Comparison of ENCODE assay signal across 8 mouse cellular contexts in the genomic region with DNA sequence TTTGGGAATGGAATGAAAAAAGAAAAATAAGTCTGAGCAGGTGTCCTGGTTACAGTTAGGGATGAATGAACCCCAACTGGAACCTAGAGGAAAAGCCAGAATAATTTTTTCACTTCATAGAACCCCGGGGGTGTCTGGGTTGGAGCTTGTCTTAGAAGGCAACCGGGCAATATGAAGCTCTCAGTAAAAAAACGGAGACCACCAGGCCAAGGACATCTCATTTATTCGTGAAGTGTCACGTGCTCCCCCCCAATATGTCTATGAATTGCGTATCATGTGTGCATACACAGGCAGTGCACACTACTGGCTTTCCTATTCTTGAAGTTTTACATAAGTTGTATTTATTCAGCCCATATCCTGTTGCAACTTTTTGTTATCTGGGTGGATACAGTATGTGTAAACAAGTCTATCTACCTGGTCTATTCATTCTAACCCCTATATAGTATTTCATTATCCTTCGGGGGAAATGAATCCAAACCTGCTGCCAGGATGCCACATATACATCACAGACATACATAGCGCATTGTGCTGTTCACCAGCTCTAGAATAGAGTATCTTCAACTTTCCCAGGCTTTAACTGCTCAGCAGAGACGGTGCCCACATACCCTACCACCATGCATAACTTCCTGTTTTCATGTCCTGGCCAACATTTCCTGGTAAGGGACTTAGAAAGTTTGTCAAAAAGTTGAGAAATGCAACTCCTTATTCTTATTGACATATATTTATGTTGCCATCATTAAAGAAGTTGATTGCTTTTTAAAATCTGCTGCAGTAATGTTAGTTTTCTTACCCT. TPM values are rescaled to one million over a fixed set of nuclear protein-coding genes. Genes with fewer than 3 reads are reported as not detected.
A peak's percentile ranks its signal among the peaks of the same experiment; 100 is the strongest.
DNase-seq lines count a peak whose midpoint lies in the region; ATAC-seq lines count a peak whose summit lies in the region.

No protein-coding gene starts in this region.

- 55% methylated on average over 9 of the region's 9 CpGs for WGBS in heart, embryonic 15.5 days
- whole genome bisulfite sequencing in hindbrain, embryonic 14.5 days: 54% methylated on average over 9 of the region's 9 CpGs
- WGBS in midbrain, embryonic 14.5 days: 49% methylated on average over 9 of the region's 9 CpGs

- no peaks in the 10 kb centered on the region for H3K9me3 ChIP-seq in heart, embryonic 15.5 days (replicated peaks)
- no peaks in the 10 kb centered on the region for H3K9me3 ChIP-seq in hindbrain, embryonic 14.5 days (ENCODE audit: control insufficient read depth, low read length)
- H3K9me3 ChIP-seq in midbrain, embryonic 14.5 days (ENCODE audit: control insufficient read depth, low read length): no peaks in the 10 kb centered on the region

- ATAC-seq in heart, embryonic 15.5 days (replicated peaks; ENCODE audit: insufficient number of reproducible peaks, insufficient read depth, low FRiP score, low read depth): no peak
- no peak for ATAC-seq in hindbrain, embryonic 14.5 days (ENCODE audit: low FRiP score)
- ATAC-seq in midbrain, embryonic 14.5 days (ENCODE audit: low FRiP score, low TSS enrichment): no peak

- intact Hi-C loops in left cerebral cortex, postnatal 36 days (cut with DNase I): loop anchor here (2.0 kb wide), 1 partner anchor 35 kb away; no protein-coding TSS in a partner anchor

- peaks cover 8% of the 10 kb centered on the region; the same call in 1 of the 2 replicates for H3K36me3 ChIP-seq in heart, embryonic 15.5 days
- peaks cover 6% of the 10 kb centered on the region; the same call in 1 of the 2 replicates for H3K36me3 ChIP-seq in hindbrain, embryonic 14.5 days (replicated peaks; ENCODE audit: control insufficient read depth, insufficient read depth)
- H3K36me3 ChIP-seq in midbrain, embryonic 14.5 days (ENCODE audit: control insufficient read depth, insufficient read depth, low read length): peaks cover 3% of the 10 kb centered on the region

- H3K4me3 ChIP-seq in heart, embryonic 15.5 days: peak overlapping the region; percentile 85
- peak overlapping the region; percentile 66 for H3K4me3 ChIP-seq in hindbrain, embryonic 14.5 days (replicated peaks; ENCODE audit: low read length)
- H3K4me3 ChIP-seq in midbrain, embryonic 14.5 days (replicated peaks; ENCODE audit: low read depth, low read length): peak overlapping the region; percentile 52

- 0 out of 2 replicates have a peak overlapping the region, but pooled peaks have one; percentile 86 for H3K9ac ChIP-seq in heart, embryonic 15.5 days
- peak overlapping the region; percentile 88 for H3K9ac ChIP-seq in hindbrain, embryonic 14.5 days
- H3K9ac ChIP-seq in midbrain, embryonic 14.5 days (replicated peaks; ENCODE audit: low read length): peak overlapping the region; percentile 87

- peak overlapping the region; percentile 91 for H3K4me2 ChIP-seq in heart, embryonic 15.5 days
- peak overlapping the region; percentile 79 for H3K4me2 ChIP-seq in hindbrain, embryonic 14.5 days (replicated peaks)
- H3K4me2 ChIP-seq in midbrain, embryonic 14.5 days (ENCODE audit: low read length): peak overlapping the region; percentile 71

- DNase-seq in heart, adult 8-10 months (ENCODE audit: low spot score): no peak
- peak; percentile 49 for DNase-seq in MEL-GATA-1-ER (ENCODE audit: extremely low read depth, low read depth)
- no peak for DNase-seq in hindbrain, embryonic 14.5 days (ENCODE audit: low spot score)
- DNase-seq in midbrain, embryonic 14.5 days: peak; percentile 29
- DNase-seq in frontal cortex, postnatal 25 days (ENCODE audit: low spot score in 2 of 2): no peak
- no peak for DNase-seq in left cerebral cortex, postnatal 36 days (ENCODE audit: low spot score in 2 of 2)
- no peak for DNase-seq in cerebellum, adult 9-11 months

- peaks cover 21% of the 10 kb centered on the region for H3K27me3 ChIP-seq in heart, embryonic 15.5 days
- H3K27me3 ChIP-seq in hindbrain, embryonic 14.5 days (ENCODE audit: control insufficient read depth, insufficient read depth, low read length): no peaks in the 10 kb centered on the region
- H3K27me3 ChIP-seq in midbrain, embryonic 14.5 days (ENCODE audit: control insufficient read depth, insufficient read depth, low read length): no peaks in the 10 kb centered on the region

- H3K4me1 ChIP-seq in heart, embryonic 15.5 days (replicated peaks): peaks cover 13% of the 10 kb centered on the region
- peaks cover 4% of the 10 kb centered on the region; the same call in 1 of the 2 replicates for H3K4me1 ChIP-seq in hindbrain, embryonic 14.5 days (replicated peaks; ENCODE audit: control insufficient read depth, insufficient read depth, low read length)
- no peaks in the 10 kb centered on the region for H3K4me1 ChIP-seq in midbrain, embryonic 14.5 days (ENCODE audit: control insufficient read depth, insufficient read depth, low read length)

- no peak overlapping the region for H3K27ac ChIP-seq in heart, embryonic 15.5 days
- no peak overlapping the region for H3K27ac ChIP-seq in hindbrain, embryonic 14.5 days
- H3K27ac ChIP-seq in midbrain, embryonic 14.5 days (replicated peaks; ENCODE audit: low read depth, low read length): peak overlapping the region; percentile 93; the same call in 1 of the 2 replicates

RNA-seq across cellular contexts. Expression of a gene that starts 0.8 kb away (rescaled TPM):
- 2.8 and 4.1 TPM in 2 replicates for polyA plus RNA-seq in heart, embryonic 15.5 days (2015; fragmentation: Nextera tagmentation; extraction: Ambion mirVana)
- 10 to 100 TPM; 11.6 to 16.1 (median 15.0) TPM for total RNA-seq in heart, adult 8-10 months (2022)
- polyA plus RNA-seq in hindbrain, embryonic 14.5 days (2014; fragmentation: Nextera tagmentation; extraction: Ambion mirVana): 12.2 and 12.7 TPM in 2 replicates
- polyA plus RNA-seq in midbrain, embryonic 14.5 days (2014; fragmentation: Nextera tagmentation; extraction: Ambion mirVana): 10.1 and 11.0 TPM in 2 replicates
- total RNA-seq in left cerebral cortex, postnatal 36 days (2021): 10 to 100 TPM; 29.7 to 37.4 TPM

RNA-seq across cellular contexts. Expression of a gene that starts 36.9 kb away (rescaled TPM):
- polyA plus RNA-seq in heart, embryonic 15.5 days (2015; fragmentation: Nextera tagmentation; extraction: Ambion mirVana): 7.8 and 11.6 TPM in 2 replicates
- 10 to 100 TPM in 2 of 4 experiments, 1 to 10 TPM in 2; 9.4 to 10.9 (median 10.0) TPM for total RNA-seq in heart, adult 8-10 months (2022)
- polyA plus RNA-seq in hindbrain, embryonic 14.5 days (2014; fragmentation: Nextera tagmentation; extraction: Ambion mirVana): 23.4 and 25.7 TPM in 2 replicates
- polyA plus RNA-seq in midbrain, embryonic 14.5 days (2014; fragmentation: Nextera tagmentation; extraction: Ambion mirVana): 25.2 and 28.0 TPM in 2 replicates
- 10 to 100 TPM; 31.3 to 32.5 TPM for total RNA-seq in left cerebral cortex, postnatal 36 days (2021)

Comparison
In these comparisons a context has a peak if more than half of its experiments do, and no peak if none do; other contexts are left out.
1. DNase-seq: peak in MEL-GATA-1-ER (single experiment) and midbrain, embryonic 14.5 days (single experiment); none in heart, adult 8-10 months (single experiment), hindbrain, embryonic 14.5 days (single experiment), frontal cortex, postnatal 25 days (0 of 2), left cerebral cortex, postnatal 36 days (0 of 2) and cerebellum, adult 9-11 months (single experiment).
2. Peak in every context shown above with its lines, with median percentiles within 50 percentile points of each other: H3K4me2 ChIP-seq, H3K4me3 ChIP-seq and H3K9ac ChIP-seq.